Mouse (Mus musculus) testis, adult 2 months (tissue): ENCODE measurements around the gene Neurod6.

Experiments used
- CTCF ChIP-seq: fragments of 200-500 bp; IDR thresholded peaks from 2 replicates; pipeline ENCODE4 v1.5.1; 2012; ENCODE audit warnings: low read depth, mild to moderate bottlenecking, inconsistent platforms, low read length, moderate library complexity; ENCODE audit not compliant: control insufficient read depth, insufficient read depth, insufficient replicate concordance
- POLR2A ChIP-seq: fragments of 200-500 bp; IDR thresholded peaks from 2 replicates; pipeline ENCODE4 v1.6.1; 2012; ENCODE audit warnings: low read depth, mild to moderate bottlenecking, inconsistent platforms, low read length, moderate library complexity; ENCODE audit not compliant: control insufficient read depth

DNA sequence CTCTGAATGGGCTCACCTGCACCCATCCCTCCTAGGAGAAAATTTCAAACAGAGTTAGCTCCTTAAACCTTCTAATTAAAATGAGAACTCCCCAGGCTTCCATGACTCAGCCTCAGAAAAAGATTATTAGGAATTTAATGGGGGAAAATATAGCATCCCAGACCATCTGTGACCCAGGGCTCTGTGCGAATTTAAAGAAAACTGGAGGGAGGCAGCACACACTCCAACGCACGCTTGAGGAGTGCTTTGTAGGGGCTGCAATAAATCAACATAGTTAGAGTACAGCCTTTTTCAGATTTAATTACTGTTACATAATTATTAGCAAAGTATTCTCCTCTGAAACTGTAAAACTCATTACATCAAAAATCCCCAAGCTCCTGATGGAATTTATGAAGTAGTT is 32.2 kb downstream of the Neurod6 start:
- no peak for TF ChIP-seq CTCF
- TF ChIP-seq POLR2A: no peak
